Mouse (Mus musculus) small intestine, adult 2 months (tissue): ENCODE data around the gene Jhy.

Experiments used
- CTCF ChIP-seq: fragments of 200-500 bp; IDR thresholded peaks from 2 replicates; pipeline ENCODE4 v1.5.1; 2012; ENCODE audit warnings: low read depth, mild to moderate bottlenecking, control low read depth, inconsistent platforms, low read length, moderate library complexity, mixed read lengths; ENCODE audit not compliant: insufficient replicate concordance, insufficient read length; ENCODE audit errors: extremely low read depth
- POLR2A ChIP-seq: fragments of 200-500 bp; IDR thresholded peaks from 2 replicates; pipeline ENCODE4 v1.6.1; 2012; ENCODE audit warnings: low read depth, mild to moderate bottlenecking, control low read depth, inconsistent platforms, low read length, moderate library complexity

GRCm38 (mm10) chr9:40997116-40997779 lies 33.3 kb upstream of the Jhy start:
- TF ChIP-seq POLR2A = no peak
- no peak for TF ChIP-seq CTCF
